Mouse (Mus musculus): ENCODE results near the gene Ift81. TPM values are rescaled to one million over a fixed set of nuclear protein-coding genes. Genes with fewer than 3 reads are reported as not detected.
A peak's percentile ranks its signal among the peaks of the same experiment; 100 is the strongest.

The Ift81 gene
- polyA plus RNA-seq, 1 experiment = not detected

- no peak overlapping the region for H3K27ac ChIP-seq (ENCODE audit: insufficient read depth, low read depth, low read length)
- TF ChIP-seq CTCF (IDR thresholded peaks at IDR 0.05; ENCODE audit: insufficient read depth, low read depth, low read length) = no peak
- TF ChIP-seq POLR2A (IDR thresholded peaks at IDR 0.05; ENCODE audit: insufficient read depth, low read depth, low read length) = no peak
- H3K4me1 ChIP-seq (ENCODE audit: control insufficient read depth, insufficient read depth, low read length) = peaks cover 7% of the 10 kb centered on the region
- 90% methylated on average over 6 of the region's 6 CpGs for WGBS
- no peak overlapping the region for H3K4me3 ChIP-seq (ENCODE audit: insufficient read depth, low read depth, low read length)
These were observed 70.9 kb downstream of the Ift81 start for GRCm38 (mm10) chr5:122543392-122543791.

GRCm38 (mm10) chr5:122541871-122542270, 72.4 kb downstream of the Ift81 start:
- 88% methylated on average over 8 of the region's 8 CpGs for WGBS
- no peak overlapping the region for H3K4me3 ChIP-seq (ENCODE audit: insufficient read depth, low read depth, low read length)
- H3K27ac ChIP-seq (ENCODE audit: insufficient read depth, low read depth, low read length) = no peak overlapping the region
- no peak for TF ChIP-seq POLR2A (IDR thresholded peaks at IDR 0.05; ENCODE audit: insufficient read depth, low read depth, low read length)
- TF ChIP-seq CTCF (IDR thresholded peaks at IDR 0.05; ENCODE audit: insufficient read depth, low read depth, low read length) = no peak
- no peaks in the 10 kb centered on the region for H3K4me1 ChIP-seq (ENCODE audit: control insufficient read depth, insufficient read depth, low read length)

- no peak overlapping the region for H3K27ac ChIP-seq (ENCODE audit: insufficient read depth, low read depth, low read length)
- no peak overlapping the region for H3K4me3 ChIP-seq (ENCODE audit: insufficient read depth, low read depth, low read length)
- 88% methylated on average over 11 of the region's 11 CpGs for WGBS
- no peak for TF ChIP-seq CTCF (IDR thresholded peaks at IDR 0.05; ENCODE audit: insufficient read depth, low read depth, low read length)
- no peak for TF ChIP-seq POLR2A (IDR thresholded peaks at IDR 0.05; ENCODE audit: insufficient read depth, low read depth, low read length)
- no peaks in the 10 kb centered on the region for H3K4me1 ChIP-seq (ENCODE audit: control insufficient read depth, insufficient read depth, low read length)
These were observed 76.2 kb downstream of the Ift81 start for GRCm38 (mm10) chr5:122538077-122538476.

GRCm38 (mm10) chr5:122537654-122538053, 76.7 kb downstream of the Ift81 start:
- Histone ChIP-seq H3K4me1 (ENCODE audit: control insufficient read depth, insufficient read depth, low read length) (no peaks in the 10 kb centered on the region), H3K27ac (ENCODE audit: insufficient read depth, low read depth, low read length) (no peak overlapping the region), H3K4me3 (ENCODE audit: insufficient read depth, low read depth, low read length) (no peak overlapping the region)
- WGBS = 96% methylated on average over 5 of the region's 5 CpGs
- no peak for TF ChIP-seq POLR2A (IDR thresholded peaks at IDR 0.05; ENCODE audit: insufficient read depth, low read depth, low read length)
- TF ChIP-seq CTCF (IDR thresholded peaks at IDR 0.05; ENCODE audit: insufficient read depth, low read depth, low read length) = no peak

- 70% methylated on average over 8 of the region's 8 CpGs for WGBS
- no peak overlapping the region for H3K27ac ChIP-seq (ENCODE audit: insufficient read depth, low read depth, low read length)
- no peak overlapping the region for H3K4me3 ChIP-seq (ENCODE audit: insufficient read depth, low read depth, low read length)
- TF ChIP-seq POLR2A (IDR thresholded peaks at IDR 0.05; ENCODE audit: insufficient read depth, low read depth, low read length) (no peak), CTCF (IDR thresholded peaks at IDR 0.05; ENCODE audit: insufficient read depth, low read depth, low read length) (no peak)
- H3K4me1 ChIP-seq (ENCODE audit: control insufficient read depth, insufficient read depth, low read length) = peaks cover 2% of the 10 kb centered on the region; the same call in 1 of the 2 replicates
These were observed 80.4 kb downstream of the Ift81 start for GRCm38 (mm10) chr5:122533884-122534283.

GRCm38 (mm10) chr5:122529913-122530604, 84.3 kb downstream of the Ift81 start:
- Histone ChIP-seq H3K4me3 (ENCODE audit: insufficient read depth, low read depth, low read length) (no peak overlapping the region), H3K4me1 (ENCODE audit: control insufficient read depth, insufficient read depth, low read length) (peaks cover 26% of the 10 kb centered on the region), H3K27ac (ENCODE audit: insufficient read depth, low read depth, low read length) (peak overlapping the region; percentile 35; the same call in 1 of the 2 replicates)
- WGBS = 57% methylated on average over 9 of the region's 9 CpGs
- TF ChIP-seq CTCF (IDR thresholded peaks at IDR 0.05; ENCODE audit: insufficient read depth, low read depth, low read length) = no peak
- TF ChIP-seq POLR2A (IDR thresholded peaks at IDR 0.05; ENCODE audit: insufficient read depth, low read depth, low read length) = no peak

- H3K4me1 ChIP-seq (ENCODE audit: control insufficient read depth, insufficient read depth, low read length) = peaks cover 28% of the 10 kb centered on the region
- no peak overlapping the region for H3K4me3 ChIP-seq (ENCODE audit: insufficient read depth, low read depth, low read length)
- TF ChIP-seq POLR2A (IDR thresholded peaks at IDR 0.05; ENCODE audit: insufficient read depth, low read depth, low read length) (no peak), CTCF (IDR thresholded peaks at IDR 0.05; ENCODE audit: insufficient read depth, low read depth, low read length) (no peak)
- 54% methylated on average over 3 of the region's 3 CpGs for WGBS
- H3K27ac ChIP-seq (ENCODE audit: insufficient read depth, low read depth, low read length) = peak overlapping the region; percentile 35; the same call in 1 of the 2 replicates
These were observed 85.0 kb downstream of the Ift81 start for GRCm38 (mm10) chr5:122529316-122529715.

GRCm38 (mm10) chr5:122528591-122528990, 85.7 kb downstream of the Ift81 start:
- no peak for TF ChIP-seq POLR2A (IDR thresholded peaks at IDR 0.05; ENCODE audit: insufficient read depth, low read depth, low read length)
- no peak for TF ChIP-seq CTCF (IDR thresholded peaks at IDR 0.05; ENCODE audit: insufficient read depth, low read depth, low read length)
- H3K27ac ChIP-seq (ENCODE audit: insufficient read depth, low read depth, low read length) = no peak overlapping the region
- 82% methylated on average over 3 of the region's 3 CpGs for WGBS

GRCm38 (mm10) chr5:122527761-122528160, 86.6 kb downstream of the Ift81 start:
- 31% methylated on average over 11 of the region's 11 CpGs for WGBS
- H3K4me3 ChIP-seq (ENCODE audit: insufficient read depth, low read depth, low read length) = no peak overlapping the region

More at GRCm38 (mm10) chr5:122528591-122528990, 85.7 kb downstream of the Ift81 start:
- Histone ChIP-seq H3K4me1 (ENCODE audit: control insufficient read depth, insufficient read depth, low read length) (peaks cover 28% of the 10 kb centered on the region), H3K4me3 (ENCODE audit: insufficient read depth, low read depth, low read length) (no peak overlapping the region)

More at GRCm38 (mm10) chr5:122527761-122528160, 86.6 kb downstream of the Ift81 start:
- peaks cover 28% of the 10 kb centered on the region for H3K4me1 ChIP-seq (ENCODE audit: control insufficient read depth, insufficient read depth, low read length)
- no peak overlapping the region for H3K27ac ChIP-seq (ENCODE audit: insufficient read depth, low read depth, low read length)
- TF ChIP-seq CTCF (IDR thresholded peaks at IDR 0.05; ENCODE audit: insufficient read depth, low read depth, low read length) (no peak), POLR2A (IDR thresholded peaks at IDR 0.05; ENCODE audit: insufficient read depth, low read depth, low read length) (no peak)

All from olfactory bulb, adult 2 months (tissue).